Mouse (Mus musculus) kidney, postnatal 36 days (tissue): ENCODE results near the gene Zfp791.
"Not testable (repeated sequence)": the region's sequence is repeated elsewhere in the genome, so short reads cannot be mapped to it uniquely, and the experiment has no call there.

ENCODE experiments used
- DNase-seq, 2 experiments: peaks; one replicate each; pipeline ENCODE4 v3.0.0; 2021 to 2022; ENCODE audit warnings: mixed read lengths in 2 of 2

Zfp791 gene

DNA sequence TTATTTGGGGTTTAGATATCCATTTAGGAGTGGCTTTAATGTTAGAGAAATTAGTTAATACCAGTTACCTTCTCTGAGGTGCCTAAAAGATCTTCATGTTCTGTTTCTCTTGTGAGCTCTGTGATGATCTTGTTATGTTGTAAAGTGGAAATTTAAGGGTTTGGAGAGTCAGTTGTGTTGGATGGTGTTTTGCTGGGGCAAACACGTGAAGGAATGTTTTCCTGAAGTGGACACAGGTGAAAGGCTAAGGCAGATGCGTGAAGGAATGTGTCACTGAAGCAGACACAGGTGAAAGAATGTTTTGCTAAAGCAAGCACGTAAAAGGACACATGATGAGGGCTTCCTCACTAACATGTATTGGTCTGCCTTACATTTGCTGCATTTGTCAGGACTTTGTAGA lies at the start of gene Zfp791:
Zfp791 (minus strand) TSS at position 101 of the 400 bp plus-strand sequence.
- no peak for DNase-seq

DNA sequence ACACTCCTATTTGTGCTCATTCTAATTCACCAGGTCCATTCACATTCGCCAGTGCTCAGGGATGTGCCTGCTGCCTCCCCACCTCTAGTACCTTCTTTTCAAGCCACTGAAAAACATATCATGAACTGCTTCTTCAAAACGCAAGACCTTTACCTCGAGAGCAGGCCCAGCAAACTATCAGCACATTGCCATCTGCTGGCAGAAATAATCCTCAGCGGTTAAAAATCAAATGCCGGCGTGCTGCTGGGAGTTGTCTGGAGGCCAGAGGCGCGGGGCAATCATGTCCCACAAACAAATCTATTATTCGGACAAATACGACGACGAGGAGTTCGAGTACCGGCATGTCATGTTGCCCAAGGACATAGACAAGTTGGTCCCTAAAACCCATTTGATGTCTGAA lies 48.4 kb upstream of the Zfp791 start:
- DNase-seq: peak; percentile 50 to 72

DNA sequence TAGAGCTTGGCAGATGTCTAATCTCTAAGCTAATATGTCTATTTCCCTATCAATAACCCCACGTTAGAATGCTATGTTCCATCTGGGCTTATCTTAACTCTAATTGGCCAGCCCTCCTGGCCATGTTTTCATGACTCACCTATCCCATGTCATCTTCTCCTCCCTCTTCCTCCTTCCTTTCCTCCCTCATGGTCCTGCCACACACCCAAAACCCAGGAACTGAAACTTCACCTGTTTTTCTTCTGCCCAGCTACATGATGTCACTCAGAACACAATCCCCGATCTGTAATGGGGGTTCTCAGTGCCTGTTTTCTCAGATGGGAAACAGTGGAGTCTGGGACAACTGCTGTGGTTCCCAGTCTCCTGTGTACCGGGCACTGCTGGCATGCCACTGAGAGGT lies 28.7 kb upstream of the Zfp791 start, which contains the start of gene Cks1brt:
Cks1brt (plus strand) TSS at position 301 of the 400 bp plus-strand sequence.
- no peak for DNase-seq

- no peak for DNase-seq
Observed at GRCm38 (mm10) chr8:85142516-85142915, 19.6 kb upstream of the Zfp791 start.

GRCm38 (mm10) chr8:85135690-85136089 lies 12.8 kb upstream of the Zfp791 start:
- not testable (repeated sequence) for DNase-seq

GRCm38 (mm10) chr8:85132335-85132734 lies 9.4 kb upstream of the Zfp791 start:
- no peak for DNase-seq

GRCm38 (mm10) chr8:85123691-85124090 lies 796 bp upstream of the Zfp791 start:
- DNase-seq: no peak

- DNase-seq: not testable (repeated sequence)
Observed at GRCm38 (mm10) chr8:85120251-85120650, 2.6 kb downstream of the Zfp791 start.

DNA sequence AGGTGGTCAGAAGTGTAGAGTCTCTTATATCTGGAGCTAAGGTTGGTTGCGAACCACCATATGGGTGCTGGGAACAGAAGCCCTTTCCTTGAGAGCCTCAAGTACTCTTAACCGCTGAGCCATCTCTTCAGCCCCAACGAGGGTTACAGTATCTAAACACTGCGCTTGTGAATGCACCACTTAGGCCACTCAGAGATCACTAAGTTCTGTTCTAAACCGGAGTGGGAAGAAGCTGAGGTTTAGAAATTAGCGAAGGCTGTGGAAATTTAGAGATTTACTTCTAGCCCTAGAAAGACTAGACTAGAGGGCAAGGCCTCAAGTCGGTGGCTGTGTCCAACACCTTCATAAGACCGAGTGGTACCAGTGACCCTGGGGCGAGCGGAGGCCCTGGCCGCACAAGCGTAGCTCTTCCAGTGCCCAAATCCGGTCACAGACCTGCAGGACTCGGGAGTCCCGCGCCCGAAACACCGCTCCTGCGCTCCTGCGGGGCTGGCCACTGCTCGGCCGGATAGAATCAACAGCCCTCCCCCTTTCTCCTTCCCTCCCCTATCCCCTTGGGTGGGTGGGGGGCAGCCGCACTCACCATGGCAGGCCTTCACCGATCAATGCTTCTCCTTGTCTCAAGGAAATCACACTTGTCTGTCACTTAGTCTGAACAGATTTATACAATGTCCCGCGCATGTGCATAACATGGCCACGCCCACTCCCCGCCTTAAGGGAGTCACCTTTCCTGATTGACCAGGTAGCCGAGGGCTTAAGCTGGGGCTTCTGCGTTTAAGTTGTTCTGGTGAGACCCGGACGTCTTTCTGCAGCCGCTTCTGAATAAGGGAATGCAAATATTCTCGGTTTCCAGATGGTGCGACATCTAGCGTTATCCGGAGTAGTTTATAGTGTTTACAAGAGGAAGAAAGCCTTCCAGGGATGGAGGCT lies 3.6 kb downstream of the Zfp791 start:
- peak; percentile 95 to 96 for DNase-seq

GRCm38 (mm10) chr8:85116984-85117383 lies 5.9 kb downstream of the Zfp791 start:
- DNase-seq: no peak

- no peak for DNase-seq
Observed at GRCm38 (mm10) chr8:85115501-85115900, 7.4 kb downstream of the Zfp791 start.

- no peak for DNase-seq
Observed at GRCm38 (mm10) chr8:85113241-85113640, 9.7 kb downstream of the Zfp791 start.

DNA sequence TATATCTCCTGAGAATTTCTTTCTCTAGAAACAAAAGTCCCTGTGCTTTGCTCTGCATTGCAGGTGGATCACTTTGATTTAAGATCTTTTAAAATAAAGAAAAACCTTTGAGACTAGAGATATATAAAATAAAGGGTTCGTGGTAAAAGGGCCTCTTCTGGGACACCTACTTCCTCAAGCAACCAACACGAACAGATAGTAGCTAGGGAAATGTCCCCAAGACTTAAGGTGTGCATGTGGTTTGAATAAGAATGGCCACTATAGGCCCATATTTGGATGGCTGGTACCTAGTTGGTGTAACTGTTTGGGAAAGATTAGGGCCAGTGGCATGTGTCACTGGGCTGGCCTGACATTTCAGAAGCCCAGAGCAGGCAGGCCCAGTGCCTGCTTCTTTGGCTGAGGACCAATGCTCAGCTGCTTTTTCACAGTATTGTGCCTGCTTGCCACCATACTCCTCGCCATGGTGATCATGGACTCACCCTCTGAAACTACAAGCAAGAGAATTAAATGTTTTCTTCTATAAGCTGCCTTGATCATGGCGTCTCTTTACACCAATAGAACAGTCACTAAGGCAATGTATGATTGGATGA lies 22.7 kb downstream of the Zfp791 start:
- DNase-seq: no peak

GRCm38 (mm10) chr8:85096850-85097249 lies 26.0 kb downstream of the Zfp791 start:
- no peak for DNase-seq

- DNase-seq: no peak
Observed at GRCm38 (mm10) chr8:85096196-85096595, 26.7 kb downstream of the Zfp791 start.

DNA sequence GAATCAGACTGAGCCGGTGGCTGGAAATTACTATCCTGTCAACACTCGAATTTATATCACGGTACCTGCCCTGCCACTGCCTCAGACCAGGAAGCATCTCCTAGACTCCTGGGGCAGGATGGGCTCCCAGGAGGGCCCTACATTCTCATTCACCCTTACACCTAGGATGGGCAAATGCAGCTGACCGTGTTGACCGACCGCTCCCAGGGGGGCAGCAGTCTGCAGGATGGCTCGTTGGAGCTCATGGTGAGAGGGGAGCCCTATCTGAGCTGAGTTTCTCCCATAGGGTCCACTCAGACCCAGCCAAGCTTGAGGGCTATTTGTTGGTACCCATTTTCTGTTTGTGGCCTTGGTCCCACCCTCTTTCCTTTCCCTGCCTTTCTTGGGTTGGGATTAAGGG lies 27.3 kb downstream of the Zfp791 start:
- no peak for DNase-seq

DNA sequence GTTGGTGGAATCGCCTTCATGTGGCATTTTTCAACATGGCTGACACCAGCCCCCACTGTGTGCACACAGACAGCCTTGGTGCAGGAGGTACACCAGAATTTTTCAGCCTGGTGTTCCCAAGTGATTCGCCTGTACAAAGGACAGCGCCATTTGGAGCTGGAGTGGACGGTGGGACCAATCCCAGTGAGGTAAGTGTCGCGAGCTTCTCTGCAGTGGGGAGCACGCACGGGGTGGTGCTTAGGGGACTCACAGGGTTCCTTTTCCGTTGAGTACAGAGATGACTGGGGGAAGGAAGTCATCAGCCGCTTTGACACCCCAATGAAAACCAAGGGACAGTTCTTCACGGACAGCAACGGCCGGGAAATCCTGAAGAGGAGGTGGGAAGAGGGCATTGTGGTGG lies 27.8 kb downstream of the Zfp791 start:
- DNase-seq: no peak

DNA sequence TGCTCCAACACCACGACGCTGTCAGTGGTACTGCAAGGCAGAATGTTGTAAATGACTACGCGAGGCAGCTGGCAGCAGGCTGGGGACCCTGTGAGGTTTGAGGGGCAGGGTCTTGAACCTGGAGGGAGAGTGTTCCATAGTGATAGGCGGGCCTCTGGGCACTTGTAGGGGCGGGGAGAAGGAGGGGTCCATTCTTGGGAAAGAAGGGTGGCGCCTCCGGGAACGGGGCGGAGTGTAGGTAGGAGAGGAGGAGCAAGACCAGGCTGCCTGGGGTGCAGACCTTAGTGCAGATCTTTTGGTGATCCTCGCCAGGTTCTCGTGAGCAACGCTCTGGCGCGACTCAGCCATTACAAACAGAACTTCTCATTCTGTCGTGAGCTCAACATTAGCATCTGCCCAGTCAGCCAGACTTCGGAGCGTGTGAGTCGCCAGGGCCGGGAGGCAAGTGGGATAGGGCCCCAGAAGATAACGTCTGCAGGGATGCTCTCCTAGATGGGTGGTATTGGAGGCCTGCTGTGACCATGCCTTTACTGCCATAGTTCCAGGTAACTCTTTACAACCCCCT lies 31.3 kb downstream of the Zfp791 start:
- no peak for DNase-seq

GRCm38 (mm10) chr8:85090856-85091255 lies 32.0 kb downstream of the Zfp791 start:
- DNase-seq: no peak

- no peak for DNase-seq
Observed at GRCm38 (mm10) chr8:85088771-85089170, 34.1 kb downstream of the Zfp791 start.

GRCm38 (mm10) chr8:85086238-85086637 lies 36.7 kb downstream of the Zfp791 start:
- peak in 1 of 2 experiments; percentile 38 for DNase-seq

DNA sequence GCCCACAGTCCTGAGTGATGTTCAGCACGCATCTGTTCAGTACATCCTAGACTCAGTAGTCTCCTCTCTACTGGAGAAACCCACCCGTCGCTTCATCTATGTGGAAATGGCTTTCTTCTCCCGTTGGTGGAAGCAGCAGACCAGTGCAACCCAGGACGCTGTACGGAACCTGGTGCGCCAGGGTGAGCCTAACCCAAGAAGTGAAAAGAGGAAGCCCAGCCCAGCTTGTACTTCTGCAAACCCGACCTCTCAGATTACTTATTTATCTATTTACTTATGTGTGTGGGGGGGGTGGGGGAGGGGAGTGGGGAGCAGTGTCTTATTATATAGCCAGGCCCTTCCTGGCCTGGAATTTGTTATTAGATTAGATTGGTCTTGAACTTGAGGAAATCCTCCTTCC lies 38.3 kb downstream of the Zfp791 start:
- DNase-seq: no peak

GRCm38 (mm10) chr8:85083108-85083813 lies 39.6 kb downstream of the Zfp791 start, which contains the start of gene Man2b1:
Gene Man2b1, plus strand, starts transcription at chr8:85083270.
- DNase-seq: peak; percentile 96 to 97
